Mouse (Mus musculus): ENCODE results near the gene Tll2. TPM values are rescaled to one million over a fixed set of nuclear protein-coding genes. Genes with fewer than 3 reads are reported as not detected.

The Tll2 gene
- polyA plus RNA-seq, 1 experiment from 2014 or later = 1.1 TPM

- 92% methylated on average over 3 of the region's 3 CpGs for WGBS
- H3K4me3 ChIP-seq = no peak overlapping the region
- no peak for ATAC-seq (ENCODE audit: low FRiP score, low read depth)
- H3K9ac ChIP-seq (replicated peaks) = no peak overlapping the region
- no peak overlapping the region for H3K4me2 ChIP-seq (replicated peaks)
- no peak overlapping the region for H3K27ac ChIP-seq (replicated peaks)
- peaks cover 9% of the 10 kb centered on the region; the same call in 1 of the 2 replicates for H3K27me3 ChIP-seq
- no peaks in the 10 kb centered on the region for H3K36me3 ChIP-seq
- H3K4me1 ChIP-seq = no peaks in the 10 kb centered on the region
- 0 out of 2 replicates have a peak, but pooled peaks cover 4% of the 10 kb centered on the region for H3K9me3 ChIP-seq
Observed at GRCm38 (mm10) chr19:41152016-41152370, 54.6 kb downstream of the Tll2 start.

GRCm38 (mm10) chr19:41151321-41152015 is 55.2 kb downstream of the Tll2 start:
- H3K27me3 ChIP-seq = peaks cover 9% of the 10 kb centered on the region; the same call in 1 of the 2 replicates
- H3K27ac ChIP-seq (replicated peaks) = no peak overlapping the region
- H3K9ac ChIP-seq (replicated peaks) = no peak overlapping the region
- 0 out of 2 replicates have a peak, but pooled peaks cover 4% of the 10 kb centered on the region for H3K9me3 ChIP-seq
- WGBS = 81% methylated on average over 7 of the region's 7 CpGs
- H3K4me2 ChIP-seq (replicated peaks) = no peak overlapping the region
- no peak for ATAC-seq (ENCODE audit: low FRiP score, low read depth)
- no peaks in the 10 kb centered on the region for H3K36me3 ChIP-seq
- H3K4me1 ChIP-seq = no peaks in the 10 kb centered on the region
- H3K4me3 ChIP-seq = no peak overlapping the region

- Histone ChIP-seq H3K4me1 (no peaks in the 10 kb centered on the region), H3K9ac (replicated peaks) (no peak overlapping the region), H3K4me3 (no peak overlapping the region), H3K27ac (replicated peaks) (no peak overlapping the region), H3K36me3 (no peaks in the 10 kb centered on the region), H3K27me3 (peaks cover 8% of the 10 kb centered on the region; the same call in 1 of the 2 replicates), H3K9me3 (no peaks in the 10 kb centered on the region), H3K4me2 (replicated peaks) (no peak overlapping the region)
- ATAC-seq (ENCODE audit: low FRiP score, low read depth) = no peak
- 87% methylated on average over 8 of the region's 8 CpGs for WGBS
Observed at GRCm38 (mm10) chr19:41140961-41141360, 65.7 kb downstream of the Tll2 start.

- 72% methylated on average over 4 of the region's 4 CpGs for WGBS
Observed at GRCm38 (mm10) chr19:41139629-41140028, 67.0 kb downstream of the Tll2 start.

GRCm38 (mm10) chr19:41123009-41123408 is 83.6 kb downstream of the Tll2 start:
- ATAC-seq (ENCODE audit: low FRiP score, low read depth) = no peak
- Histone ChIP-seq H3K4me2 (replicated peaks) (no peak overlapping the region), H3K9me3 (no peaks in the 10 kb centered on the region), H3K27ac (replicated peaks) (no peak overlapping the region), H3K9ac (replicated peaks) (no peak overlapping the region), H3K4me1 (no peaks in the 10 kb centered on the region), H3K27me3 (peaks cover 44% of the 10 kb centered on the region), H3K4me3 (no peak overlapping the region), H3K36me3 (no peaks in the 10 kb centered on the region)
- WGBS = 36% methylated on average over 3 of the region's 3 CpGs

More at GRCm38 (mm10) chr19:41139629-41140028, 67.0 kb downstream of the Tll2 start:
- H3K27me3 ChIP-seq = peaks cover 8% of the 10 kb centered on the region; the same call in 1 of the 2 replicates
- no peaks in the 10 kb centered on the region for H3K4me1 ChIP-seq
- H3K4me2 ChIP-seq (replicated peaks) = no peak overlapping the region
- H3K27ac ChIP-seq (replicated peaks) = no peak overlapping the region
- no peak for ATAC-seq (ENCODE audit: low FRiP score, low read depth)
- H3K9ac ChIP-seq (replicated peaks) = no peak overlapping the region
- no peak overlapping the region for H3K4me3 ChIP-seq
- no peaks in the 10 kb centered on the region for H3K9me3 ChIP-seq
- H3K36me3 ChIP-seq = no peaks in the 10 kb centered on the region

- H3K4me3 ChIP-seq = no peak overlapping the region
- no peak for ATAC-seq (ENCODE audit: low FRiP score, low read depth)
- H3K4me1 ChIP-seq = peaks cover 3% of the 10 kb centered on the region
- H3K36me3 ChIP-seq = no peaks in the 10 kb centered on the region
- H3K4me2 ChIP-seq (replicated peaks) = no peak overlapping the region
- peaks cover 71% of the 10 kb centered on the region for H3K27me3 ChIP-seq
- 94% methylated on average over 13 of the region's 13 CpGs for WGBS
- no peaks in the 10 kb centered on the region for H3K9me3 ChIP-seq
- H3K9ac ChIP-seq (replicated peaks) = no peak overlapping the region
- H3K27ac ChIP-seq (replicated peaks) = no peak overlapping the region
Observed at GRCm38 (mm10) chr19:41119924-41120323, 86.7 kb downstream of the Tll2 start.

- H3K27me3 ChIP-seq = peaks cover 79% of the 10 kb centered on the region
- no peak for ATAC-seq (ENCODE audit: low FRiP score, low read depth)
- no peak overlapping the region for H3K4me3 ChIP-seq
- no peaks in the 10 kb centered on the region for H3K36me3 ChIP-seq
- H3K9me3 ChIP-seq = no peaks in the 10 kb centered on the region
- peaks cover 18% of the 10 kb centered on the region for H3K4me1 ChIP-seq
- H3K9ac ChIP-seq (replicated peaks) = no peak overlapping the region
- no peak overlapping the region for H3K4me2 ChIP-seq (replicated peaks)
- H3K27ac ChIP-seq (replicated peaks) = no peak overlapping the region
- WGBS = 64% methylated on average over 6 of the region's 6 CpGs
Observed at GRCm38 (mm10) chr19:41118346-41118745, 88.3 kb downstream of the Tll2 start.

GRCm38 (mm10) chr19:41117334-41117733 is 89.3 kb downstream of the Tll2 start:
- Histone ChIP-seq H3K27me3 (peaks cover 81% of the 10 kb centered on the region), H3K27ac (replicated peaks) (no peak overlapping the region), H3K4me2 (replicated peaks) (no peak overlapping the region), H3K4me3 (no peak overlapping the region), H3K4me1 (peaks cover 27% of the 10 kb centered on the region), H3K36me3 (no peaks in the 10 kb centered on the region), H3K9ac (replicated peaks) (no peak overlapping the region), H3K9me3 (no peaks in the 10 kb centered on the region)
- no peak for ATAC-seq (ENCODE audit: low FRiP score, low read depth)
- 77% methylated on average over 4 of the region's 4 CpGs for WGBS

- H3K36me3 ChIP-seq = no peaks in the 10 kb centered on the region
- H3K27me3 ChIP-seq = peaks cover 88% of the 10 kb centered on the region
- peaks cover 36% of the 10 kb centered on the region for H3K4me1 ChIP-seq
- 8% methylated on average over 5 of the region's 5 CpGs for WGBS
- peak; percentile 36; the same call in 1 of the 2 replicates for ATAC-seq (ENCODE audit: low FRiP score, low read depth)
- no peak overlapping the region for H3K4me3 ChIP-seq
- no peak overlapping the region for H3K9ac ChIP-seq (replicated peaks)
- no peaks in the 10 kb centered on the region for H3K9me3 ChIP-seq
- no peak overlapping the region for H3K27ac ChIP-seq (replicated peaks)
- H3K4me2 ChIP-seq (replicated peaks) = peak overlapping the region; percentile 14; the same call in 1 of the 2 replicates
Observed at GRCm38 (mm10) chr19:41114611-41115010, 92.0 kb downstream of the Tll2 start.

GRCm38 (mm10) chr19:41113911-41114531 is 92.6 kb downstream of the Tll2 start:
- H3K36me3 ChIP-seq = no peaks in the 10 kb centered on the region
- H3K4me2 ChIP-seq (replicated peaks) = peak overlapping the region; percentile 14; the same call in 1 of the 2 replicates
- no peak overlapping the region for H3K4me3 ChIP-seq
- 46% methylated on average over 17 of the region's 17 CpGs for WGBS
- peaks cover 87% of the 10 kb centered on the region for H3K27me3 ChIP-seq
- no peak overlapping the region for H3K9ac ChIP-seq (replicated peaks)
- peaks cover 42% of the 10 kb centered on the region for H3K4me1 ChIP-seq
- ATAC-seq (ENCODE audit: low FRiP score, low read depth) = peak; percentile 79
- no peaks in the 10 kb centered on the region for H3K9me3 ChIP-seq
- no peak overlapping the region for H3K27ac ChIP-seq (replicated peaks)

- peaks cover 47% of the 10 kb centered on the region for H3K4me1 ChIP-seq
- no peak for ATAC-seq (ENCODE audit: low FRiP score, low read depth)
- no peaks in the 10 kb centered on the region for H3K36me3 ChIP-seq
- H3K4me3 ChIP-seq = no peak overlapping the region
- H3K9ac ChIP-seq (replicated peaks) = no peak overlapping the region
- H3K9me3 ChIP-seq = no peaks in the 10 kb centered on the region
- H3K27me3 ChIP-seq = peaks cover 84% of the 10 kb centered on the region
- H3K4me2 ChIP-seq (replicated peaks) = no peak overlapping the region
- H3K27ac ChIP-seq (replicated peaks) = no peak overlapping the region
- WGBS = 51% methylated on average over 6 of the region's 6 CpGs
Observed at GRCm38 (mm10) chr19:41112609-41113008, 94.0 kb downstream of the Tll2 start.

GRCm38 (mm10) chr19:41109991-41110390 is 96.6 kb downstream of the Tll2 start:
- no peak for ATAC-seq (ENCODE audit: low FRiP score, low read depth)
- Histone ChIP-seq H3K4me1 (peaks cover 45% of the 10 kb centered on the region), H3K4me3 (no peak overlapping the region), H3K27ac (replicated peaks) (no peak overlapping the region), H3K36me3 (no peaks in the 10 kb centered on the region), H3K9ac (replicated peaks) (no peak overlapping the region), H3K27me3 (peaks cover 84% of the 10 kb centered on the region), H3K4me2 (replicated peaks) (no peak overlapping the region), H3K9me3 (no peaks in the 10 kb centered on the region)
- 31% methylated on average over 5 of the region's 5 CpGs for WGBS
